Comparison of ENCODE assay signal across 25 mouse cellular contexts in genomic region chr11:98238995-98239394, GRCm38 (mm10). TPM values are rescaled to one million over a fixed set of nuclear protein-coding genes. Genes with fewer than 3 reads are reported as not detected.
DNase-seq lines count a peak whose midpoint lies in the region; ATAC-seq and TF ChIP-seq lines count a peak whose summit lies in the region.
"Had no signal": no experiment of that assay in that cellular context is flagged by ENCODE, and none has a peak within 500 bp of the region (broad histone marks: within the 10 kb centered on the region; RNA-seq: fewer than 3 reads in every experiment).

No protein-coding gene starts in this region.

- no peaks in the 10 kb centered on the region for H3K4me1 ChIP-seq in midbrain, postnatal 0 days (ENCODE audit: insufficient read depth, low read length)
- no peaks in the 10 kb centered on the region for H3K4me1 ChIP-seq in intestine, embryonic 15.5 days (replicated peaks)
- H3K4me1 ChIP-seq: embryonic facial prominence, embryonic 12.5 days; embryonic facial prominence, embryonic 15.5 days; forebrain, embryonic 12.5 days; forebrain, embryonic 15.5 days; heart, embryonic 10.5 days; heart, embryonic 13.5 days had no signal

- peaks cover 89% of the 10 kb centered on the region for H3K36me3 ChIP-seq in C2C12 (ENCODE audit: control insufficient read depth, insufficient read depth)
- H3K36me3 ChIP-seq in midbrain, postnatal 0 days (ENCODE audit: insufficient read depth, low read length) = peaks cover 29% of the 10 kb centered on the region
- H3K36me3 ChIP-seq in intestine, embryonic 15.5 days = peaks cover 11% of the 10 kb centered on the region

- WGBS in midbrain, postnatal 0 days = 97% methylated on average over 3 of the region's 3 CpGs
- 69% methylated on average over 3 of the region's 3 CpGs for WGBS in intestine, embryonic 15.5 days

- peaks cover 8% of the 10 kb centered on the region for H3K79me2 ChIP-seq in C2C12 (ENCODE audit: control insufficient read depth, insufficient read depth)

- no peak overlapping the region for H3K9ac ChIP-seq in midbrain, postnatal 0 days (replicated peaks; ENCODE audit: low read length, poor library complexity, severe bottlenecking)
- no peak overlapping the region for H3K9ac ChIP-seq in intestine, embryonic 15.5 days
- H3K9ac ChIP-seq: embryonic facial prominence, embryonic 12.5 days; embryonic facial prominence, embryonic 15.5 days; forebrain, embryonic 12.5 days; forebrain, embryonic 15.5 days; heart, embryonic 13.5 days; hindbrain, embryonic 14.5 days had no signal

- DNase-seq in 3T3-L1 (ENCODE audit: low read depth, low spot score) (peak; percentile 17), Patski (ENCODE audit: low read depth, low spot score) (peak; percentile 24)
- no peak for DNase-seq in left cerebral cortex, adult 18-20 months (ENCODE audit: low spot score in 2 of 2)
- DNase-seq in midbrain, postnatal 0 days (ENCODE audit: low spot score) = no peak
- DNase-seq: adrenal gland, postnatal 25 days; cerebellum, adult 18-20 months; cerebellum, adult 9-10 months; cerebellum, postnatal 14 days; gastrocnemius, postnatal 36 days; heart, adult 2 months; heart, postnatal 14 days; heart, postnatal 4 days had no signal

- H3K4me3 ChIP-seq in C2C12 (ENCODE audit: insufficient read depth, poor library complexity, severe bottlenecking) = no peak overlapping the region
- no peak overlapping the region for H3K4me3 ChIP-seq in midbrain, postnatal 0 days (ENCODE audit: low read depth, low read length)
- H3K4me3 ChIP-seq in intestine, embryonic 15.5 days (replicated peaks) = no peak overlapping the region
- H3K4me3 ChIP-seq: embryonic facial prominence, embryonic 12.5 days; embryonic facial prominence, embryonic 15.5 days; erythroblast, embryonic 14.5 days; forebrain, embryonic 12.5 days; forebrain, embryonic 15.5 days; heart, adult 2 months; heart, embryonic 10.5 days; heart, embryonic 13.5 days had no signal

- no peaks in the 10 kb centered on the region for H3K79me3 ChIP-seq in C2C12 (ENCODE audit: low read depth)

- CTCF ChIA-PET in Patski (lab: Charles Lee) = interaction anchor here (1.5 kb wide), 1 partner anchor 9 kb away, joined by 3 read pairs; no protein-coding TSS in a partner anchor

- H3K9me3 ChIP-seq in midbrain, postnatal 0 days (ENCODE audit: low read length) = no peaks in the 10 kb centered on the region
- no peaks in the 10 kb centered on the region for H3K9me3 ChIP-seq in intestine, embryonic 15.5 days
- H3K9me3 ChIP-seq: embryonic facial prominence, embryonic 12.5 days; embryonic facial prominence, embryonic 15.5 days; forebrain, embryonic 12.5 days; forebrain, embryonic 15.5 days; heart, embryonic 10.5 days; heart, embryonic 13.5 days had no signal

- H3K27me3 ChIP-seq in C2C12 (ENCODE audit: control insufficient read depth, insufficient read depth, insufficient read length) (no peaks in the 10 kb centered on the region), Patski (no peaks in the 10 kb centered on the region)
- H3K27me3 ChIP-seq in midbrain, postnatal 0 days (ENCODE audit: insufficient read depth, low read length) = no peaks in the 10 kb centered on the region
- H3K27me3 ChIP-seq in intestine, embryonic 15.5 days (replicated peaks) = no peaks in the 10 kb centered on the region
- H3K27me3 ChIP-seq: embryonic facial prominence, embryonic 12.5 days; embryonic facial prominence, embryonic 15.5 days; forebrain, embryonic 12.5 days; forebrain, embryonic 15.5 days; heart, embryonic 13.5 days had no signal

- no peak overlapping the region for H3K4me2 ChIP-seq in midbrain, postnatal 0 days (ENCODE audit: low read depth, low read length, poor library complexity, severe bottlenecking)
- H3K4me2 ChIP-seq in intestine, embryonic 15.5 days (replicated peaks) = no peak overlapping the region
- H3K4me2 ChIP-seq: embryonic facial prominence, embryonic 12.5 days; embryonic facial prominence, embryonic 15.5 days; forebrain, embryonic 12.5 days; forebrain, embryonic 15.5 days; heart, embryonic 13.5 days; hindbrain, embryonic 14.5 days had no signal

- no peak overlapping the region for H3K27ac ChIP-seq in midbrain, postnatal 0 days (ENCODE audit: low read depth, low read length)
- no peak overlapping the region for H3K27ac ChIP-seq in intestine, embryonic 15.5 days
- H3K27ac ChIP-seq: embryonic facial prominence, embryonic 12.5 days; embryonic facial prominence, embryonic 15.5 days; forebrain, embryonic 12.5 days; forebrain, embryonic 15.5 days; heart, adult 2 months; heart, embryonic 10.5 days; heart, embryonic 13.5 days; hindbrain, embryonic 14.5 days; hindbrain, postnatal 0 days had no signal

- in situ Hi-C loops in Patski (cut with MboI; ENCODE audit: low pct_unique_long_range_greater_than_20kb) = no loop called here

- no peak for ATAC-seq in Patski
- ATAC-seq in midbrain, postnatal 0 days (ENCODE audit: low FRiP score) = no peak
- ATAC-seq in intestine, embryonic 15.5 days = no peak
- ATAC-seq: forebrain, embryonic 15.5 days; hindbrain, postnatal 0 days; inflammation-experienced regulatory T-cells, adult 6 months; intestine, postnatal 0 days had no signal

- H3ac ChIP-seq in C2C12 (ENCODE audit: control insufficient read depth, insufficient read length, low read depth) = no peak overlapping the region

- POLR2A ChIA-PET in Patski (lab: Charles Lee) = no interaction called here

- TF ChIP-seq CTCF in C2C12 (IDR thresholded peaks at IDR 0.05; ENCODE audit: control insufficient read depth, insufficient read depth, insufficient read length) = no peak
- no peak for TF ChIP-seq CTCF in Patski (IDR thresholded peaks at IDR 0.05)
- TF ChIP-seq CTCF in midbrain, postnatal 0 days (IDR thresholded peaks at IDR 0.05) = no peak

TF ChIP-seq in C2C12, 6 proteins besides CTCF, POLR2A, EP300 and RAD21:
- TF ChIP-seq USF1 (IDR thresholded peaks at IDR 0.05; ENCODE audit: low read depth) = no peak
- TF ChIP-seq CEBPB (IDR thresholded peaks at IDR 0.05; ENCODE audit: low read depth) = peak; percentile 13
- TF ChIP-seq MYOD1 (IDR thresholded peaks at IDR 0.05; ENCODE audit: control insufficient read depth, insufficient read length, low read depth) = no peak
- TF ChIP-seq MAX (IDR thresholded peaks at IDR 0.05) = no peak
TF ChIP-seq in C2C12: peak in this region for 1.

RNA-seq across cellular contexts. Expression of gene Cdk12, which starts 36.1 kb away (rescaled TPM):
- polyA plus RNA-seq in C2C12 (2012; fragmentation: generic; extraction: Trizol) = 8.7 TPM
- 24.8 TPM for polyA plus RNA-seq in Patski (2021)
- total RNA-seq in left cerebral cortex, adult 18-20 months (2021) = 10 to 100 TPM; 34.9 to 36.2 TPM
- 25.8 and 35.2 TPM in 2 replicates for total RNA-seq in midbrain, postnatal 0 days (2014; rRNA removed)
- polyA plus RNA-seq in midbrain, postnatal 0 days (2015; fragmentation: Nextera tagmentation; extraction: Ambion mirVana) = 3.7 and 5.7 TPM in 2 replicates
- polyA plus RNA-seq in intestine, embryonic 15.5 days (2015; fragmentation: Nextera tagmentation; extraction: Ambion mirVana) = 8.5 and 9.4 TPM in 2 replicates

RNA-seq across cellular contexts. Expression of gene Med1, which starts 45.9 kb away (rescaled TPM):
- polyA plus RNA-seq in C2C12 (2012; fragmentation: generic; extraction: Trizol) (18.0 TPM), Patski (2021) (23.9 TPM)
- 10 to 100 TPM; 51.1 to 52.4 TPM for total RNA-seq in left cerebral cortex, adult 18-20 months (2021)
- total RNA-seq in midbrain, postnatal 0 days (2014; rRNA removed) = 36.2 and 40.6 TPM in 2 replicates
- polyA plus RNA-seq in midbrain, postnatal 0 days (2015; fragmentation: Nextera tagmentation; extraction: Ambion mirVana) = 46.0 and 49.9 TPM in 2 replicates
- polyA plus RNA-seq in intestine, embryonic 15.5 days (2015; fragmentation: Nextera tagmentation; extraction: Ambion mirVana) = 53.6 and 63.0 TPM in 2 replicates

Comparison
In these comparisons a context has a peak if more than half of its experiments do, and no peak if none do; other contexts are left out.
1. DNase-seq: peak in 3T3-L1 (single experiment) and Patski (single experiment); none in left cerebral cortex, adult 18-20 months (0 of 2) and midbrain, postnatal 0 days (single experiment).